Mouse (Mus musculus) testis, adult 2 months (tissue): ENCODE measurements around the gene Kif22.

Experiments
- CTCF ChIP-seq: fragments of 200-500 bp; IDR thresholded peaks from 2 replicates; pipeline ENCODE4 v1.5.1; 2012; ENCODE audit warnings: low read depth, mild to moderate bottlenecking, inconsistent platforms, low read length, moderate library complexity; ENCODE audit not compliant: control insufficient read depth, insufficient read depth, insufficient replicate concordance
- POLR2A ChIP-seq: fragments of 200-500 bp; IDR thresholded peaks from 2 replicates; pipeline ENCODE4 v1.6.1; 2012; ENCODE audit warnings: low read depth, mild to moderate bottlenecking, inconsistent platforms, low read length, moderate library complexity; ENCODE audit not compliant: control insufficient read depth

DNA sequence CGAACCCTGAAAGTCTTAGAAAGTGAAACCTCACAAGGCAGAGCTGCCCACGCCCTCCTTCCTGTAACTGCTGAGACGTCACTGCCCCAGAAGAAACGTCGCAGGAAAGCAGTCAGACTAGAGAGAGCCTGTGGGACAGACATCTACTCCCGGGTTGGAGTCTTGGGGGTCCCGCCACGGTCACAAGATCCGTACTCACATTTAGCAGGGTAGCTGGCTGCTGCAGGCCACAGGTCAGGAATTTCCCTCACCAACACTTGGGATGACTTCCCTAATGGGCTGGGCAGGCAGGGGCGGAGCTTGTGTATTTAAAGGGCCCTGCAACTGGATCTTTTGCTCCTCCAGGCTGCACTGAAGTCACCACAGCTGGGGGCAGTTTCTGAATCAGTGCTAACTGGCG is 28.0 kb downstream of the Kif22 start, which contains the start of gene Mvp:
- TF ChIP-seq CTCF (no peak), POLR2A (no peak)
